Mouse (Mus musculus): Measurements from ENCODE around the gene Ufsp1. TPM values are rescaled to one million over a fixed set of nuclear protein-coding genes. Genes with fewer than 3 reads are reported as not detected.

The Ufsp1 gene
- total RNA-seq, 1 experiment: 6.3 TPM

GRCm38 (mm10) chr5:137313466-137314192 is 19.2 kb downstream of the Ufsp1 start:
- DNase-seq (ENCODE audit: low read depth, low spot score): no peak
- peak overlapping the region; percentile 67 for H3K9ac ChIP-seq (ENCODE audit: insufficient read depth, low read depth, low read length, poor library complexity, severe bottlenecking)
- TF ChIP-seq ZC3H11A (IDR thresholded peaks at IDR 0.05; ENCODE audit: borderline replicate concordance, low read depth, low read length): no peak
- no peak for TF ChIP-seq HCFC1 (IDR thresholded peaks at IDR 0.05; ENCODE audit: borderline replicate concordance, insufficient read depth, low read length)
- no peak for TF ChIP-seq MAFK (IDR thresholded peaks at IDR 0.05; ENCODE audit: insufficient read depth, low read depth, low read length)
- no peak for TF ChIP-seq CHD2 (IDR thresholded peaks at IDR 0.05; ENCODE audit: low read depth, low read length)
- no peak for TF ChIP-seq ZNF384 (IDR thresholded peaks at IDR 0.05; ENCODE audit: low read depth, low read length)
- H3K9me3 ChIP-seq (ENCODE audit: control insufficient read depth, insufficient read depth, low read depth, low read length): no peaks in the 10 kb centered on the region
- in situ Hi-C loops (cut with MboI; ENCODE audit: low sequenced_read_pairs in 2 of 2, unreplicated experiment in 2 of 2): no loop called here
- H3K4me3 ChIP-seq (ENCODE audit: insufficient read depth in 1 of 2, low read depth in 1 of 2, low read length in 2 of 2, poor library complexity in 1 of 2, severe bottlenecking in 1 of 2): peak overlapping the region; percentile 56 to 75
- peak overlapping the region; percentile 10; the same call in 1 of the 2 replicates for H3K27ac ChIP-seq (ENCODE audit: insufficient read depth, low read depth, low read length, poor library complexity, severe bottlenecking)
- peaks cover 25% of the 10 kb centered on the region for H3K36me3 ChIP-seq (ENCODE audit: control insufficient read depth, insufficient read depth, low read length, poor library complexity, severe bottlenecking)
- H3K4me1 ChIP-seq (ENCODE audit: control insufficient read depth in 2 of 2, insufficient read depth in 2 of 2, low read length in 2 of 2, poor library complexity in 1 of 2): peaks cover 0 to 16% of the 10 kb centered on the region in 2 experiments; a peak in 2 of 4 replicates

- Histone ChIP-seq H3K36me3 (ENCODE audit: control insufficient read depth, insufficient read depth, low read length, poor library complexity, severe bottlenecking) (peaks cover 19% of the 10 kb centered on the region), H3K9ac (ENCODE audit: insufficient read depth, low read depth, low read length, poor library complexity, severe bottlenecking) (peak within 1 kb of the TSS; percentile 67), H3K9me3 (ENCODE audit: control insufficient read depth, insufficient read depth, low read depth, low read length) (no peaks in the 10 kb centered on the region), H3K4me1 (ENCODE audit: control insufficient read depth in 2 of 2, insufficient read depth in 2 of 2, low read length in 2 of 2, poor library complexity in 1 of 2) (peaks cover 0 to 16% of the 10 kb centered on the region in 2 experiments; a peak in 2 of 4 replicates), H3K4me3 (ENCODE audit: insufficient read depth in 1 of 2, low read depth in 1 of 2, low read length in 2 of 2, poor library complexity in 1 of 2, severe bottlenecking in 1 of 2) (peak within 1 kb of the TSS; percentile 56 to 75), H3K27ac (ENCODE audit: insufficient read depth, low read depth, low read length, poor library complexity, severe bottlenecking) (peak within 1 kb of the TSS; percentile 57; the same call in 1 of the 2 replicates)
- in situ Hi-C loops (cut with MboI; ENCODE audit: low sequenced_read_pairs in 2 of 2, unreplicated experiment in 2 of 2): no loop called here
- TF ChIP-seq MAFK (IDR thresholded peaks at IDR 0.05; ENCODE audit: insufficient read depth, low read depth, low read length): no peak
- TF ChIP-seq CHD2 (IDR thresholded peaks at IDR 0.05; ENCODE audit: low read depth, low read length): no peak
- TF ChIP-seq ZC3H11A (IDR thresholded peaks at IDR 0.05; ENCODE audit: borderline replicate concordance, low read depth, low read length): no peak
- no peak for TF ChIP-seq HCFC1 (IDR thresholded peaks at IDR 0.05; ENCODE audit: borderline replicate concordance, insufficient read depth, low read length)
- no peak for TF ChIP-seq ZNF384 (IDR thresholded peaks at IDR 0.05; ENCODE audit: low read depth, low read length)
- peak; percentile 86 for DNase-seq (ENCODE audit: low read depth, low spot score)
Observed at GRCm38 (mm10) chr5:137314193-137315083, 20.0 kb downstream of the Ufsp1 start, which contains the start of gene Trip6. Gene Trip6, minus strand, starts transcription at chr5:137314404.

- DNase-seq (ENCODE audit: low read depth, low spot score): no peak
- Histone ChIP-seq H3K27ac (ENCODE audit: insufficient read depth, low read depth, low read length, poor library complexity, severe bottlenecking) (no peak overlapping the region), H3K9me3 (ENCODE audit: control insufficient read depth, insufficient read depth, low read depth, low read length) (no peaks in the 10 kb centered on the region), H3K9ac (ENCODE audit: insufficient read depth, low read depth, low read length, poor library complexity, severe bottlenecking) (peak overlapping the region; percentile 67; the same call in 1 of the 2 replicates), H3K36me3 (ENCODE audit: control insufficient read depth, insufficient read depth, low read length, poor library complexity, severe bottlenecking) (peaks cover 14% of the 10 kb centered on the region), H3K4me1 (ENCODE audit: control insufficient read depth in 2 of 2, insufficient read depth in 2 of 2, low read length in 2 of 2, poor library complexity in 1 of 2) (peaks cover 0 to 16% of the 10 kb centered on the region in 2 experiments; a peak in 2 of 4 replicates), H3K4me3 (ENCODE audit: insufficient read depth in 1 of 2, low read depth in 1 of 2, low read length in 2 of 2, poor library complexity in 1 of 2, severe bottlenecking in 1 of 2) (peak overlapping the region; percentile 3 to 56; a peak in 3 of 4 replicates)
- in situ Hi-C loops (cut with MboI; ENCODE audit: low sequenced_read_pairs in 2 of 2, unreplicated experiment in 2 of 2): no loop called here
- TF ChIP-seq CHD2 (IDR thresholded peaks at IDR 0.05; ENCODE audit: low read depth, low read length): no peak
- TF ChIP-seq MAFK (IDR thresholded peaks at IDR 0.05; ENCODE audit: insufficient read depth, low read depth, low read length): no peak
- no peak for TF ChIP-seq HCFC1 (IDR thresholded peaks at IDR 0.05; ENCODE audit: borderline replicate concordance, insufficient read depth, low read length)
- no peak for TF ChIP-seq ZNF384 (IDR thresholded peaks at IDR 0.05; ENCODE audit: low read depth, low read length)
- TF ChIP-seq ZC3H11A (IDR thresholded peaks at IDR 0.05; ENCODE audit: borderline replicate concordance, low read depth, low read length): no peak
Observed at GRCm38 (mm10) chr5:137315084-137315903, 20.9 kb downstream of the Ufsp1 start.

- in situ Hi-C loops (cut with MboI; ENCODE audit: low sequenced_read_pairs in 2 of 2, unreplicated experiment in 2 of 2): no loop called here
- DNase-seq (ENCODE audit: low read depth, low spot score): no peak
- TF ChIP-seq ZNF384 (IDR thresholded peaks at IDR 0.05; ENCODE audit: low read depth, low read length) (no peak), CHD2 (IDR thresholded peaks at IDR 0.05; ENCODE audit: low read depth, low read length) (no peak), HCFC1 (IDR thresholded peaks at IDR 0.05; ENCODE audit: borderline replicate concordance, insufficient read depth, low read length) (no peak), MAFK (IDR thresholded peaks at IDR 0.05; ENCODE audit: insufficient read depth, low read depth, low read length) (no peak), ZC3H11A (IDR thresholded peaks at IDR 0.05; ENCODE audit: borderline replicate concordance, low read depth, low read length) (no peak)
- H3K9ac ChIP-seq (ENCODE audit: insufficient read depth, low read depth, low read length, poor library complexity, severe bottlenecking): no peak overlapping the region
- H3K36me3 ChIP-seq (ENCODE audit: control insufficient read depth, insufficient read depth, low read length, poor library complexity, severe bottlenecking): peaks cover 6% of the 10 kb centered on the region; the same call in 1 of the 2 replicates
- no peaks in the 10 kb centered on the region for H3K9me3 ChIP-seq (ENCODE audit: control insufficient read depth, insufficient read depth, low read depth, low read length)
- no peak overlapping the region for H3K4me3 ChIP-seq (ENCODE audit: insufficient read depth in 1 of 2, low read depth in 1 of 2, low read length in 2 of 2, poor library complexity in 1 of 2, severe bottlenecking in 1 of 2)
- H3K4me1 ChIP-seq (ENCODE audit: control insufficient read depth in 2 of 2, insufficient read depth in 2 of 2, low read length in 2 of 2, poor library complexity in 1 of 2): peaks cover 0 to 18% of the 10 kb centered on the region in 2 experiments; a peak in 2 of 4 replicates
- no peak overlapping the region for H3K27ac ChIP-seq (ENCODE audit: insufficient read depth, low read depth, low read length, poor library complexity, severe bottlenecking)
Observed at GRCm38 (mm10) chr5:137317361-137317760, 22.9 kb downstream of the Ufsp1 start.

All from ES-E14 (cell line).